Mouse (Mus musculus) liver, embryonic 14.5 days (tissue): Measurements from ENCODE around the gene Pcbp2. TPM values are rescaled to one million over a fixed set of nuclear protein-coding genes. Genes with fewer than 3 reads are reported as not detected.
A peak's percentile ranks its signal among the peaks of the same experiment; 100 is the strongest.

Source experiments
- ATAC-seq: fragments of 200-750 bp; cut with Nextera tagmentation; 2 replicates; pipeline ENCODE4 v1.8.0; 2017; ENCODE audit warnings: moderate number of reproducible peaks, mild to moderate bottlenecking, moderate library complexity; ENCODE audit not compliant: insufficient read depth
- DNase-seq, 3 experiments: peaks; one replicate each; pipeline ENCODE4 v3.0.0-alpha.2; 2012 to 2013; ENCODE audit warnings: low read depth in 3 of 3, low spot score in 3 of 3
- H3K27ac ChIP-seq: fragments of 300-500 bp; sonication (generic); 2 replicates; pipeline ENCODE4 v1.5.1; 2014; ENCODE audit warnings: moderate library complexity, mild to moderate bottlenecking, control low read depth, inconsistent platforms
- H3K27me3 ChIP-seq: fragments of 300-500 bp; sonication (generic); 2 replicates; pipeline ENCODE4 v1.6.1; 2014; ENCODE audit warnings: mild to moderate bottlenecking, low read length, moderate library complexity; ENCODE audit not compliant: control insufficient read depth, insufficient read depth
- H3K36me3 ChIP-seq: fragments of 300-500 bp; sonication (generic); replicated peaks from 2 replicates; pipeline ENCODE4 v1.6.1; 2014; ENCODE audit warnings: low read depth; ENCODE audit not compliant: control insufficient read depth, insufficient read depth
- H3K4me1 ChIP-seq, 2 experiments: fragments of 200-500 bp in 1 of 2; fragments of 300-500 bp in 1 of 2; sonication (generic) in 1 of 2; replicated peaks; 2 replicates each; pipeline ENCODE4 v1.6.1; 2012 to 2014; ENCODE audit warnings: antibody characterized with exemption in 1 of 2, inconsistent platforms in 1 of 2, low read length in 1 of 2; ENCODE audit not compliant: control insufficient read depth in 2 of 2, insufficient read depth in 2 of 2
- H3K4me2 ChIP-seq: fragments of 300-500 bp; sonication (generic); 2 replicates; pipeline ENCODE4 v1.6.1; 2014; ENCODE audit warnings: low read depth, mild to moderate bottlenecking, control low read depth, moderate library complexity
- H3K4me3 ChIP-seq, 2 experiments: fragments of 200-500 bp in 1 of 2; fragments of 300-500 bp in 1 of 2; sonication (generic) in 1 of 2; 2 replicates each; pipeline ENCODE4 v1.5.1; 2012 to 2014; ENCODE audit warnings: low read depth in 2 of 2, low read length in 2 of 2, mild to moderate bottlenecking in 2 of 2, control low read depth in 1 of 2, inconsistent platforms in 1 of 2, moderate library complexity in 1 of 2; ENCODE audit not compliant: insufficient read depth in 1 of 2
- H3K9ac ChIP-seq: fragments of 300-500 bp; sonication (generic); replicated peaks from 2 replicates; pipeline ENCODE4 v1.6.1; 2014; ENCODE audit warnings: mild to moderate bottlenecking, control low read depth, moderate library complexity
- H3K9me3 ChIP-seq: fragments of 300-500 bp; sonication (generic); 2 replicates; pipeline ENCODE4 v1.6.1; 2016; ENCODE audit warnings: low read length, mixed read lengths; ENCODE audit not compliant: control insufficient read depth
- CTCF ChIP-seq: IDR thresholded peaks from 2 replicates; pipeline ENCODE4 v1.5.1; 2016; ENCODE audit warnings: antibody characterized with exemption, low read depth, control low read depth
- EP300 ChIP-seq: IDR thresholded peaks from 2 replicates; pipeline ENCODE4 v1.6.1; 2016; ENCODE audit warnings: antibody characterized with exemption, low read depth
- WGBS: fragments of 180-500 bp; shearing (Covaris S2); extraction: QIAGEN DNeasy Blood & Tissue Kit; methylation state at CpG from one replicate; pipeline ENCODE4 v1.1.7; 2014; ENCODE audit not compliant: insufficient replicate concordance; 5-methylcytosine and 5-hydroxymethylcytosine counted together
- polyA plus RNA-seq, 2 experiments: library from polyadenylated mRNA; depleted of rRNA in 1 of 2; stranded (reverse) in 1 of 2; unstranded in 1 of 2; fragments of >200 nt; fragmentation: Nextera tagmentation in 1 of 2; extraction: Ambion mirVana in 1 of 2; gene quantifications; 2 replicates each; pipeline versions ENCODE4 v1.2.1 to v1.2.3; 2012 to 2014

The Pcbp2 gene
- polyA plus RNA-seq, 2 experiments, result 93.3 to 221 TPM

DNA sequence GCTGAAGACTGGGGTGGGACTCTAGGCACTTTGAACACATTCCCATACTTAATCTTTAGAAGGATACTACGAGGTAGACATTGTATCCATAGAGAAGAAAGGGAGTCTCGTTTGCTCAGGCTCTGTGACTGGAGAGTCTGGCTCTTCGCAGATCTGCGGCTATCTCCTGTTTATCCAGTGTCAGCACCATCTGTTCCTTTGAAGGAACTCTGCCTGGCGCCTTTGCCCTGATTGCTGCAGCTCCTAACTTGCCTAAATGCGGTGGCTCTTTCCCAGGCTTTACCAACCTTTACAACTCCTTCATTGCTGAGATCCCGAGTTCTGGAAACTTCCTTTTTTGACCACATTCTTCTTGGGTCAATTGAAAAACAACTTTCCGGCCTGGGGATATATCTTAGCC lies 21.0 kb upstream of the Pcbp2 start:
- Histone ChIP-seq H3K27me3 (no peaks in the 10 kb centered on the region), H3K36me3 (no peaks in the 10 kb centered on the region), H3K4me2 (no peak overlapping the region), H3K4me3 (no peak overlapping the region), H3K4me1 (peaks cover 0 to 2% of the 10 kb centered on the region in 2 experiments; a peak in 3 of 4 replicates), H3K9ac (no peak overlapping the region), H3K27ac (no peak overlapping the region), H3K9me3 (no peaks in the 10 kb centered on the region)
- no peak for DNase-seq
- ATAC-seq, result no peak
- 56% methylated on average over 8 of the region's 8 CpGs for WGBS
- TF ChIP-seq CTCF (no peak), EP300 (no peak)

DNA sequence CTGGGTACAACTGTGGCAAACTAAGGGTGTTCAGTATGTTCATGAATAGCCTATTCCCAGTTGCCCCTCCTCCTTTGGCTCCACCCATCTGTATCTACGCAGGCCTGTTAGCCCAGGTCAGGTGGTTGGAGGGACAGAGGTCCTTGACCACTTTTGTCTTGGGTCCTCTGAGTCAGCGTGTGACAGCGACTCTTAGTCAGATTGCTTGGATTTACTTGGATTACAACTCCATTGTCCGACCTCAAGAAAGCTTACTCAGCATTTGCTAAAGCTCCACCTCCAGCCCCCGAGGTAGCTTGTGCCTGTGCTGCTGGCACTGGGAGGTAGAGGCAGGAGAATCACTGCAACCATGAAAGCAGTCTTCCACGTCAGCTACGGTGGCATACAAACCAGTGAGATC lies 19.4 kb upstream of the Pcbp2 start:
- Histone ChIP-seq H3K9ac (no peak overlapping the region), H3K9me3 (no peaks in the 10 kb centered on the region), H3K36me3 (no peaks in the 10 kb centered on the region), H3K4me1 (peaks cover 0 to 2% of the 10 kb centered on the region in 2 experiments; a peak in 3 of 4 replicates), H3K4me2 (peak overlapping the region; percentile 20; the same call in 1 of the 2 replicates), H3K27ac (no peak overlapping the region), H3K27me3 (no peaks in the 10 kb centered on the region), H3K4me3 (no peak overlapping the region)
- ATAC-seq (no peak), DNase-seq (no peak)
- WGBS, result 29% methylated on average over 7 of the region's 7 CpGs
- no peak for TF ChIP-seq EP300
- no peak for TF ChIP-seq CTCF

DNA sequence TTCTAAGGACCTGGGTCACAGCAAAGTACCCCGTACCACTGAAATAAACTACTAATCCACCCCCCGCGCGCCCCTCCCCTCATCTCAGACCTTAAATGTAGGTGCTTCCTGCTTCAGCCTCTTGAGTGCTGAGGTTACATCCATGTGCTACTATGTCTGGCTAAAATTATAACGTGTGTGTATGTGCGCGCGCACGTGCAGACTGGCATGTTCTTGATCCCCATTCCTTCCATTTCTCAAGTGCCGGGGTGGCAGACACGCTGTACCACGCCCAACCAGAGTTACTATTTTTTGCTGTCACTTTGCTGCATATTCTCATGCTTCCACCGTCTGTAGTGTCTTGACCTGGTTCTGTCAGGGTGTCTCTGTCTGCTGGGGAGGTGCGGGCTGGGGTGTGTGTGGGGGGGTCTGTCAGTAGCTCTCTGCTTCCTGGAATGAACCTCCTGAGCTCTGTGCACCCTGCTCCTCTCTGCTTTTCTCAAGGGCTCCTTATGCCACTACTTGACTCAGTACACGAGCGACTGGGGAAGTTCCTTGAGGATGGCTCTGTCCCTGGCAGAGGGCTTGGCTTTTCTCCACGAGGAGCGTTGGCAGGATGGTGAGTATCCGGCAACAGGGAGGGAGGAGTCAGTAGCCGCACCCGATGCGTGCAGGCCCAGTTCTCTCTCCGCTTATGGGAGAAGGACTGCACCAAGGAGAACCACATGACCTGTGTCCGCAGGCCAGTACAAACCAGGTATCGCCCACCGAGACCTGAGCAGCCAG lies 18.5 kb upstream of the Pcbp2 start:
- Histone ChIP-seq H3K4me3 (no peak overlapping the region), H3K4me2 (no peak overlapping the region), H3K36me3 (no peaks in the 10 kb centered on the region), H3K4me1 (peaks cover 0 to 2% of the 10 kb centered on the region in 2 experiments; a peak in 3 of 4 replicates), H3K9ac (no peak overlapping the region), H3K27me3 (no peaks in the 10 kb centered on the region), H3K27ac (no peak overlapping the region), H3K9me3 (no peaks in the 10 kb centered on the region)
- DNase-seq (no peak), ATAC-seq (no peak)
- 72% methylated on average over 26 of the region's 26 CpGs for WGBS
- no peak for TF ChIP-seq EP300
- no peak for TF ChIP-seq CTCF

DNA sequence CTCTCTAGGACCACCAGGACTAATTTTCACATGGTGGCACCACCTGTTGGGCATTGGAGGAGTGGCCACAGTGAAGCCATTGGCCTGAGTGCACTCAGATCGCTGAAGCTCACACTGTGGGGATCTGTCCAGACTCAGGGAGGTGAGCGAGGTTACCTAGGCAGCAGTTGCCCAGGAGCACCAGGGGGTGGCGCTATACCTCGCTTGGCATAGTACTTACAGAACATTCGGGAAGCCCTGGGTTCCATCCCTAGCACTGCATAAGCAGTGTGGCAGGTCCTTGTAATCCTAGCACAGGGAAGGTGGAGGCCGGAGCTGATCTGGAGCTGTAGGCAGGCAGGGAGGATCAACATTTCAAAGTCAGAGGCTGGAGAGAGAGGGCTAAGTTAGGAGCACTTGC lies 14.3 kb upstream of the Pcbp2 start:
- DNase-seq (peak in 1 of 3 experiments; percentile 33), ATAC-seq (no peak)
- peak; percentile 86 for TF ChIP-seq CTCF
- TF ChIP-seq EP300, result no peak
- Histone ChIP-seq H3K4me1 (peaks cover 36 to 39% of the 10 kb centered on the region in 2 experiments), H3K27ac (no peak overlapping the region), H3K9me3 (no peaks in the 10 kb centered on the region), H3K4me3 (no peak overlapping the region), H3K4me2 (no peak overlapping the region), H3K9ac (no peak overlapping the region), H3K36me3 (no peaks in the 10 kb centered on the region), H3K27me3 (no peaks in the 10 kb centered on the region)
- 44% methylated on average over 6 of the region's 6 CpGs for WGBS

DNA sequence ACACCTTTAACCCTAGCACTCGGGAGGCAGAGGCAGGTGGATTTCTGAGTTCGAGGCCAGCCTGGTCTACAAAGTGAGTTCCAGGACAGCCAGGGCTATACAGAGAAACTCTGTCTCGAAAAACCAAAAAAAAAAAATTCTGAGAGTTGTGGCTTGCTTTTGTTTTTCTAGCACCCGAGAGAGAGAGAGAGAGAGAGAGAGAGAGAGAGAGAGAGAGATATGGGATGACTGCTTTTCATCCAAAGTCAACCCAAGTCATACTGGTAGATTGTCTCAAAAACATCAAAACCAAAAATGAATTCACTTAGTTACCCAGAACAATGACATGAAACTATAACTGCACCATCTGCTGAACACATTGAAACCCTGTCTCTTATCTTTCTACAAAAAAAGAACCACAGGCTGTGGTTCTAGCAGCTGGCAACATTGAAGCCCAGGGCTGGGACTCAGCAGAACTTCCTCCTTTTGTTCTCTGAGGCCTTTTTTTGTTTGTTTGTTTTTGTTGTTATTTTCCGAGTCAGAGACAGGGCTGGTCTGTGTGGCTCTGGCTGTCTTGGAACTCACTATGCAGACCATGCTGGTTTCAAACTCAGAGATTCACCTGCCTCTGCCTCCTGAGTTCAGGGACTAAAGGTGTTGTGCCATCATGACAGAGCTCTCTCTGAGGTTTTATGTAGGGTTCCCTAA lies 12.1 kb upstream of the Pcbp2 start:
- H3K27ac ChIP-seq, result peak overlapping the region; percentile 87
- peak; percentile 11; the same call in 1 of the 2 replicates for ATAC-seq
- no peaks in the 10 kb centered on the region for H3K27me3 ChIP-seq
- H3K4me3 ChIP-seq, result peak overlapping the region in 1 of 2 experiments; percentile 55; a peak in 2 of 4 replicates
- TF ChIP-seq EP300, result no peak
- no peak for TF ChIP-seq CTCF
- peak in 1 of 3 experiments; percentile 47 for DNase-seq
- H3K4me1 ChIP-seq, result peaks cover 40 to 45% of the 10 kb centered on the region in 2 experiments
- 28% methylated on average over 5 of the region's 5 CpGs for WGBS
- H3K9ac ChIP-seq, result peak overlapping the region; percentile 43
- no peaks in the 10 kb centered on the region for H3K36me3 ChIP-seq
- H3K4me2 ChIP-seq, result peak overlapping the region; percentile 88
- no peaks in the 10 kb centered on the region for H3K9me3 ChIP-seq
